Mouse (Mus musculus): Measurements from ENCODE around the gene Ubr2. TPM values are rescaled to one million over a fixed set of nuclear protein-coding genes. Genes with fewer than 3 reads are reported as not detected.

Ubr2 gene
- total RNA-seq, 1 experiment from 2014 or later = 92.6 TPM

- no peak for DNase-seq
Observed at GRCm38 (mm10) chr17:47003305-47003704, 7.1 kb downstream of the Ubr2 start.

GRCm38 (mm10) chr17:47002401-47002800, 8.0 kb downstream of the Ubr2 start:
- no peak for DNase-seq

GRCm38 (mm10) chr17:46998840-46999239, 11.5 kb downstream of the Ubr2 start:
- DNase-seq = no peak

GRCm38 (mm10) chr17:46996484-46996883, 13.9 kb downstream of the Ubr2 start:
- no peak for DNase-seq

- no peak for DNase-seq
Observed at GRCm38 (mm10) chr17:46995621-46996020, 14.7 kb downstream of the Ubr2 start.

GRCm38 (mm10) chr17:46994641-46995398, 15.5 kb downstream of the Ubr2 start:
- no peak for DNase-seq

GRCm38 (mm10) chr17:46993625-46994024, 16.7 kb downstream of the Ubr2 start:
- DNase-seq = no peak

- no peak for DNase-seq
Observed at GRCm38 (mm10) chr17:46987631-46988030, 22.7 kb downstream of the Ubr2 start.

- DNase-seq = no peak
Observed at GRCm38 (mm10) chr17:46980050-46980449, 30.3 kb downstream of the Ubr2 start.

GRCm38 (mm10) chr17:46975183-46975582, 35.2 kb downstream of the Ubr2 start:
- DNase-seq = peak; percentile 64

- no peak for DNase-seq
Observed at GRCm38 (mm10) chr17:46972603-46973002, 37.8 kb downstream of the Ubr2 start.

- no peak for DNase-seq
Observed at GRCm38 (mm10) chr17:46966892-46967291, 43.5 kb downstream of the Ubr2 start.

GRCm38 (mm10) chr17:46963186-46963585, 47.2 kb downstream of the Ubr2 start:
- no peak for DNase-seq

- DNase-seq = no peak
Observed at GRCm38 (mm10) chr17:46962153-46962552, 48.2 kb downstream of the Ubr2 start.

GRCm38 (mm10) chr17:46960216-46960615, 50.1 kb downstream of the Ubr2 start:
- DNase-seq = peak; percentile 31

- DNase-seq = no peak
Observed at GRCm38 (mm10) chr17:46958045-46958444, 52.3 kb downstream of the Ubr2 start.

- DNase-seq = no peak
Observed at GRCm38 (mm10) chr17:46946276-46946675, 64.1 kb downstream of the Ubr2 start.

GRCm38 (mm10) chr17:46942421-46942820, 67.9 kb downstream of the Ubr2 start:
- DNase-seq = no peak

- no peak for DNase-seq
Observed at GRCm38 (mm10) chr17:46940461-46940860, 69.9 kb downstream of the Ubr2 start.

GRCm38 (mm10) chr17:46933557-46934348, 76.6 kb downstream of the Ubr2 start:
- peak; percentile 64 for DNase-seq

GRCm38 (mm10) chr17:46932961-46933360, 77.4 kb downstream of the Ubr2 start:
- peak; percentile 35 for DNase-seq

- DNase-seq = no peak
Observed at GRCm38 (mm10) chr17:46929897-46930296, 80.5 kb downstream of the Ubr2 start.

GRCm38 (mm10) chr17:46929277-46929676, 81.1 kb downstream of the Ubr2 start:
- DNase-seq = no peak

- no peak for DNase-seq
Observed at GRCm38 (mm10) chr17:46927781-46928180, 82.6 kb downstream of the Ubr2 start.

Data from adrenal gland, postnatal 25 days (tissue).